Mouse (Mus musculus) brain, embryonic 14.5 days (tissue): ENCODE results near the gene Sirt7. TPM values are rescaled to one million over a fixed set of nuclear protein-coding genes. Genes with fewer than 3 reads are reported as not detected.

Experiments used
- DNase-seq: peaks from one replicate; pipeline ENCODE4 v3.0.0-alpha.2; 2011; ENCODE audit warnings: low read depth
- CTCF ChIP-seq: fragments of 200-500 bp; IDR thresholded peaks from 2 replicates; pipeline ENCODE4 v1.5.1; 2012; ENCODE audit warnings: inconsistent platforms, mild to moderate bottlenecking, moderate library complexity, borderline replicate concordance; ENCODE audit not compliant: insufficient read depth, insufficient read length; ENCODE audit errors: extremely low read depth
- POLR2A ChIP-seq: fragments of 200-500 bp; IDR thresholded peaks from 2 replicates; pipeline ENCODE4 v1.6.1; 2012; ENCODE audit warnings: mild to moderate bottlenecking, inconsistent platforms, borderline replicate concordance; ENCODE audit not compliant: poor library complexity, insufficient read depth, insufficient read length, severe bottlenecking; ENCODE audit errors: extremely low read depth
- polyA plus RNA-seq: library from polyadenylated mRNA; depleted of rRNA; stranded (reverse); fragments of >200 nt; gene quantifications from 2 replicates; pipeline ENCODE4 v1.2.3, GENCODE M21; 2012

Gene Sirt7
- polyA plus RNA-seq, 1 experiment: 59.4 TPM

GRCm38 (mm10) chr11:120626785-120627467 lies 1.9 kb upstream of the Sirt7 start:
- DNase-seq: no peak
- TF ChIP-seq CTCF: no peak

DNA sequence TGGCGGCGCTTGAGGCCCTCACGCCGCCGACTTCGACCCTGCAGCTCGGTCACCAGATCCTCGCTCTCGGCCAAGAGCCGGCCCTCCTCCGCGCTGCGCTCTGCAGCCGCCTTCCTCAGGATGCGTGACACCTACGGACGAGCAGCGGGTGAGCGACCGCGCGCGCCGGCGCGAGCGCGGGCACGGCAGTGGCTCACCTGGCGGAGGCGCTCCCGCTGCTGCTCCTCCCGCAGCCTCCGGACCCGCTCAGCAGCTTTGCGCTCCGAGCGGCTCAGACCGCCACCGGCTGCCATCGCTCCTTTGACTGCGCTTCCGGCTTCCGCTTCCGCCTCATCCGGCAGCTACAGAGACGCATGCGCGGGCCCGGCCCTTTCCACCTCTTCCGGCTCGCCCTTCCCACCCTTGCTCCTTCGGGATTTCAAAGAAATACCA lies 344 bp downstream of the Sirt7 start:
- peak; percentile 95 for DNase-seq
- TF ChIP-seq CTCF: no peak
- peak; percentile 68; the same call in 1 of the 2 replicates for TF ChIP-seq POLR2A

GRCm38 (mm10) chr11:120623961-120624679 lies 920 bp downstream of the Sirt7 start:
- DNase-seq: peak; percentile 65
- TF ChIP-seq CTCF: peak; percentile 61
- no peak for TF ChIP-seq POLR2A

DNA sequence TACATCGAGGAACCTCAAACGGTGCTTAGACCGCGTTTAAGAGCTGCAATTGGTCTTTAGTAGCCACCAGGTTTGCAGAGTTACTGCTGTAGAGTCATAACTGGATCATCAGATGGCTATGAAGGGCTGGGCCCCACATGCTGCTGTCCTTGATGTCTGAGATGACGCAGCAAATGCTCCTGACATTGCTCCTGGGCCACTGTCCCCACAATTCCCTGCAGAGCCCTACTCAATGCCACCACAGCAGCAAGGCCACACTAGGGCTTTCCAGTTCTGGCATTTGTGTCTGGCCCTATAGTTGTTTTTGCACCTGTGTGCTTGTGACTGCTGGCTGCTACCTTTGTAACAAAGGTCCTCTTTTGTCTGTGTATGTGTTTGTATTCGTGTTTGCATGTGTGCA lies 2.2 kb downstream of the Sirt7 start:
- TF ChIP-seq CTCF (no peak), POLR2A (no peak)
- DNase-seq: no peak

- DNase-seq: no peak
- no peak for TF ChIP-seq CTCF
- no peak for TF ChIP-seq POLR2A
Measured at GRCm38 (mm10) chr11:120620195-120620594, 4.8 kb downstream of the Sirt7 start.

- DNase-seq: no peak
- TF ChIP-seq POLR2A: no peak
- no peak for TF ChIP-seq CTCF
Measured at GRCm38 (mm10) chr11:120618619-120619535, 6.2 kb downstream of the Sirt7 start.

- TF ChIP-seq POLR2A (peak; percentile 64; the same call in 1 of the 2 replicates), CTCF (no peak)
- DNase-seq: peak; percentile 95
Measured at GRCm38 (mm10) chr11:120617519-120618112, 7.4 kb downstream of the Sirt7 start, which contains the start of gene Pcyt2. Gene Pcyt2, minus strand, starts transcription at chr11:120617936.

- TF ChIP-seq POLR2A (no peak), CTCF (no peak)
- no peak for DNase-seq
Measured at GRCm38 (mm10) chr11:120616617-120617294, 8.3 kb downstream of the Sirt7 start.

DNA sequence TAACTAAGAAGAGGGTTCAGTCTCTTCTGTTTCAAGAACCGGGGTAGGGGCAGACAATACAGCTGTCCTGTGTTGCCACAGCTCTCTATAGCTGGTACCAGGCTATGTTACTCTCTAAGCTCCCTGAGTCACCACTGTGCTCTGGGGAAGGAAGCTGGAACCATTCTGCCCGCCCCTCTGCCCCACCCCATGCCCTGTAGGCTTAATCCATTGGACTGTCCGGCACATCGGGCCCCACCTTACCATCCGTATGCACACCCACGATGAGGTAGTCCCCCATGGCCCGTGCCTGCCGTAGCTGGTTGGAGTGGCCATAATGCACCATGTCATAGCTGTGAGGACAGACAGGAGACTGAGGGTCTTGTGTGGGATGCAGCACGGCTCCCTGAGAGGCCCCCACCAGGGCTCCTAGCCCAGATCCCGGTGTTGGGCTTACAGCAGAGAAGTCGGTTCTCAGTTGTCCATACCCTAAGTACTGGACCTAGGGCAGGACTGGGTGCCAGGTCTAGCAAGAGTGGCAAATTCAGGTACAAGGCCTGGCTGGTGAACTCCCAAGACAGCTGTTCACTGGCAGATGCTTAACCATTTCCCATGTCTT lies 9.3 kb downstream of the Sirt7 start:
- DNase-seq: no peak
- TF ChIP-seq CTCF (no peak), POLR2A (no peak)

DNA sequence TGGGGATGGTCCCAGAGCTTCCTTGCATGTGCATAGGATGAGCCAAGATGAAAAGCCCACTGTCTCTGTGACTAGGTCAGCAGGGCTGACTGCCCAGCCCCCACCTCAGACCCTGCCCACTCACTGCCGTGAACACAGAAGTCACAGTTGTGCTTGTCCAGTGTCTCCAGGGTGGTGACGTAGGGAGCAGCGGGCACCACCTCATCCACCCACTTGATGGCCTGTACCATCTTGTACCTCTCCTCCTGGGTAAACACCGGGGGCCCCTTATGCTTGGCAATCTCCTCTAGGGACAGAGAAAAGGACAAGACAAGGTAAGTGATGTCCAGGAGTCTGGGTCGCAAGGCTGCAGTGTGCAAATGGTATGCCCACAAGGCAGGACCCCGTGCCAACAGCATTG lies 9.9 kb downstream of the Sirt7 start:
- DNase-seq: no peak
- TF ChIP-seq CTCF (no peak), POLR2A (no peak)
